Mouse (Mus musculus) midbrain, embryonic 16.5 days (tissue): ENCODE measurements around the gene Syngr2. TPM values are rescaled to one million over a fixed set of nuclear protein-coding genes. Genes with fewer than 3 reads are reported as not detected.

Experiments used
- ATAC-seq: fragments of 200-750 bp; cut with Nextera tagmentation; 2 replicates; pipeline ENCODE4 v1.8.0; 2017; ENCODE audit warnings: moderate TSS enrichment
- H3K27ac ChIP-seq: fragments of 300-500 bp; sonication (generic); 2 replicates; pipeline ENCODE4 v1.5.1; 2014; ENCODE audit warnings: mild to moderate bottlenecking, low read length, mixed read lengths
- H3K27me3 ChIP-seq: fragments of 300-500 bp; sonication (generic); 2 replicates; pipeline ENCODE4 v1.6.1; 2014; ENCODE audit warnings: low read depth, low read length, mixed read lengths; ENCODE audit not compliant: control insufficient read depth, insufficient read depth
- H3K36me3 ChIP-seq: fragments of 300-500 bp; sonication (generic); 2 replicates; pipeline ENCODE4 v1.6.1; 2014; ENCODE audit warnings: mild to moderate bottlenecking, low read length, moderate library complexity, mixed read lengths; ENCODE audit not compliant: control insufficient read depth, insufficient read depth
- H3K4me1 ChIP-seq: fragments of 300-500 bp; sonication (generic); 2 replicates; pipeline ENCODE4 v1.6.1; 2014; ENCODE audit warnings: mild to moderate bottlenecking, low read length, mixed read lengths; ENCODE audit not compliant: control insufficient read depth, insufficient read depth
- H3K4me2 ChIP-seq: fragments of 300-500 bp; sonication (generic); 2 replicates; pipeline ENCODE4 v1.6.1; 2014; ENCODE audit warnings: mild to moderate bottlenecking, low read length, mixed read lengths
- H3K4me3 ChIP-seq: fragments of 300-500 bp; sonication (generic); 2 replicates; pipeline ENCODE4 v1.5.1; 2014; ENCODE audit warnings: low read depth, mild to moderate bottlenecking, low read length, moderate library complexity, mixed read lengths
- H3K9ac ChIP-seq: fragments of 300-500 bp; sonication (generic); 2 replicates; pipeline ENCODE4 v1.6.1; 2014; ENCODE audit warnings: low read depth, low read length, mixed read lengths
- H3K9me3 ChIP-seq: fragments of 300-500 bp; sonication (generic); replicated peaks from 2 replicates; pipeline ENCODE4 v1.6.1; 2014; ENCODE audit warnings: mild to moderate bottlenecking, low read length, mixed read lengths; ENCODE audit not compliant: control insufficient read depth, poor library complexity, severe bottlenecking
- WGBS: fragments of 180-500 bp; shearing (Covaris S2); extraction: QIAGEN DNeasy Blood & Tissue Kit; methylation state at CpG from one replicate; pipeline ENCODE4 v1.1.7; 2014; 5-methylcytosine and 5-hydroxymethylcytosine counted together
- polyA plus RNA-seq: library from polyadenylated mRNA; unstranded; fragments of >200 nt; fragmentation: Nextera tagmentation; extraction: Ambion mirVana; gene quantifications from 2 replicates; pipeline ENCODE4 v1.2.1, GENCODE M21; 2015

The Syngr2 gene
- polyA plus RNA-seq: 12.8 and 13.8 TPM in 2 replicates

DNA sequence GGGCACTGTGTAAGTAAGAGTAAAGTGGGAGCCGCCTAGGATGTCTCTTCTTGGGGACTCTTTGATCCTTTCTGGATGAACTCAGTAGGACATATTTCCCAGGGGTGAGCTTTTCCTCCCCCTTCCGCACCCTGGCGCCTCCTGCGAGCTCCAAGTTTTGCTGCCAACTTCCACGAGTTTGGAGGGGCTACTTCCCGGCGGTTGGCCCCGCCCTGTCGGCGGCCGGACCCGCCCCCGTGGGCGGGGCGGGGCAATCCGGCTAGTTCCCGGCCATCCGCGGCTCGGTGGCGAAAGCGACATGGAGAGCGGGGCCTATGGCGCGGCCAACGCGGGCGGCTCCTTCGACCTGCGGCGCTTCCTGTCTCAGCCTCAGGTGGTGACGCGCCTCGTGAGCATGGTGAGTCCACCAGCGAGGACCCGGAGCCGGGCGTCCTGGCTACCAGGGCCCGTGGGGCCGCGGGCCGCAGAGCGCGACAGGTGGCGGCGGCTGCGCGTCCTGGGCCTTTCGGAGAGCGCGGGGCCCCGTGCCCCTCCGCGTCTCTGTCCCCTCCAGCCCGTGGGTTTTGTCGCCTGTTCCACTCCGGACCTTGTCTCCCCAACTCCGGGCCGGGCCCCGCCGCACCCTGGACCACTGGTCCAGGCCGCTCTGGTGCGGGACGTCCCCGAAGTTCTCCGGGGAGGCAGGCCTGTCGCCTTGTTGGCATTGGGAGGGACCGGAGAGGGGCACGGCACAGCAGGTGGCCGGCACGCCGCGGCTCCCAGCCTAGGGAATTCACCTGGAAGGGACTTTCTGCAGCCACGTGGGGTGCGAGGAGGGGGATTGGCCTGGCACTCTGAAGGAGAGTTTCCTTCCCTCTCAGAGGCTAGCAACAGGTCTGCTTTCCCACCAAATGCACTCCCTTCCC lies at the start of gene Syngr2, which contains the start of gene Gm20708:
Gene Syngr2 (plus strand): TSS at position 262 of the 905 bp plus-strand sequence.
Gene Gm20708 (plus strand): TSS at position 262 of the 905 bp plus-strand sequence.
- peak; percentile 46 for ATAC-seq
- no peak within 1 kb of the TSS for H3K27ac ChIP-seq

DNA sequence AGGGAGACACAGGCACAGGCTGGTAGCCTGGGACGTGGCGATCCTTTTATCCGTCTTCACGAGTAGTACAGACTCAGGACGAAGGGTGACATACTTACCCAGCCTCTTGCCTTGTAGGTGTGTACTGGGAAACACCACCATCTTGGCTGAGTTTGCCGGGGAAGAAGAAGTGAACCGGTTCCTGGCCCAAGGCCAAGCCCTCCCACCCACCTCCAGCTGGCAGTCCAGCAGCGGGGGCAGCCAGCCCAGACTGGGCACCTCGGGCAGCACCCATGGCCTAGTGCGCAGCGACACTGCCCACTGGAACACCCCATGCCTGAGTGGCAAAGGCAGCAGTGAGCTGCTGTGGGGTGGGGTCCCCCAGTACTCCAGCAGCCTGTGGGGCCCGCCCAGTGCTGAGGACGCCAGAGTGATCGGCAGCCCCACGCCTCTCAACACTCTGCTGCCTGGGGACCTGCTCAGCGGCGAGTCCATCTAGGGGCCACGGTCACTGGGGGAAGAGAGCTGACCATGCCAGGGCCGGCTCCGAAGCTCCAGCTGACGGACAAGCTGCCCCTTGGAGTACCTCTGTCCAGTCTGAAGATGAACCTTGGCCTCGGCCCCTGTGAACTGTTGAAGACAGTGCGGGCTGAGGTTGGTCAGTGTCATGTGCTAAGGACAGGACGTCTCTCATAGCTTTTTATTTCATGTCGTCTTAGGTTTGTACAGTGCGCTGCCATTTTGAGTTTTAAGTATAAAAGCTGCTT lies 48.9 kb upstream of the Syngr2 start:
- Histone ChIP-seq H3K36me3 (peaks cover 70% of the 10 kb centered on the region), H3K9ac (no peak overlapping the region), H3K27me3 (no peaks in the 10 kb centered on the region), H3K27ac (no peak overlapping the region), H3K4me2 (no peak overlapping the region), H3K4me3 (no peak overlapping the region), H3K9me3 (no peaks in the 10 kb centered on the region), H3K4me1 (no peaks in the 10 kb centered on the region)
- WGBS: 88% methylated on average over 26 of the region's 26 CpGs
- no peak for ATAC-seq

More for the DNA sequence above, at the start of gene Syngr2, which contains the start of gene Gm20708:
- H3K9me3 ChIP-seq: no peaks in the 10 kb centered on the region
- peak within 1 kb of the TSS; percentile 95 for H3K4me2 ChIP-seq
- H3K36me3 ChIP-seq: no peaks in the 10 kb centered on the region
- peaks cover 10% of the 10 kb centered on the region; the same call in 1 of the 2 replicates for H3K4me1 ChIP-seq
- H3K27me3 ChIP-seq: peaks cover 14% of the 10 kb centered on the region
- H3K4me3 ChIP-seq: peak within 1 kb of the TSS; percentile 46
- WGBS: under 1% methylated on average over 64 of the region's 75 CpGs
- H3K9ac ChIP-seq: peak within 1 kb of the TSS; percentile 49

DNA sequence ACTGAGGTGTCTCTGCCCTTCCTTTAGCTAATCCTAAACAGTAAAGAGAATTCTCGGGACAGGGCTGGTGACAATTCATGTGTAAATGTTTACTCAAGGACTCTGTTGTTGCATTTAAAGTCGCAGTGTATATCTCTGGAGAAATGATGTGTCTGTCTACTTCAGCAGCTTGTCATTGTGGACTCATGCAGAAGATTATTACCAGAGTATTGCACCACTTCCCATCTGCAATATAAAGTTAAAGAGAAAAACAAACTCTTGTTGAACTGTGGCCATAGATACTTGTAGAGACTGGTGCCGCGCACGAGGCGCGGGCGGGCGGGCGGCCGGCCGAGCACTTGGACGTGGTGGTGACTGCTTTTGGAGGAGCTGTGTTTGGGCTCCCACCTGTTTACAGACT lies 47.7 kb upstream of the Syngr2 start:
- Histone ChIP-seq H3K27me3 (no peaks in the 10 kb centered on the region), H3K4me3 (no peak overlapping the region), H3K27ac (no peak overlapping the region), H3K4me1 (no peaks in the 10 kb centered on the region), H3K36me3 (peaks cover 59% of the 10 kb centered on the region), H3K9me3 (no peaks in the 10 kb centered on the region), H3K4me2 (no peak overlapping the region), H3K9ac (no peak overlapping the region)
- WGBS: 90% methylated on average over 13 of the region's 13 CpGs
- no peak for ATAC-seq

DNA sequence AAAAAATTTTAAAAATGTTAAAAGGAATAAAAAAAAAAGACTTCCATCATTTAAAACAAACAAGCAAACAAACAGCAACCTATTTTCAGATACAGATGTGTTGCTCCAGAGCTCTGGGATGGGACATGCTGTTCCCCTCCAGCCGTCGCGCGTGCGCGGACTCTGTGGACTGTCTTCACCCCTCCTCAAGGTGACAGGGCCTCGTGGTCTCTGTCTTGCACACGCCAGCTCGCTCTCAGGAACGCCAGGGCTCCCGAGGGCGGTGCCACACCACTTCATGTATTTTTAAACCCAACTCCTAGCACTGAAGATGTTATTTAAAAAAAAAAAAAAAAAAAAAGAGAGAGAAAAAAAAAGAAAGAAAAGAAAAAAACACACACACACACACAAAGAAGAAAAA lies 47.2 kb upstream of the Syngr2 start:
- no peaks in the 10 kb centered on the region for H3K4me1 ChIP-seq
- H3K9me3 ChIP-seq: no peaks in the 10 kb centered on the region
- H3K36me3 ChIP-seq: peaks cover 58% of the 10 kb centered on the region
- H3K4me3 ChIP-seq: no peak overlapping the region
- H3K4me2 ChIP-seq: no peak overlapping the region
- H3K27ac ChIP-seq: no peak overlapping the region
- WGBS: 92% methylated on average over 12 of the region's 12 CpGs
- ATAC-seq: no peak
- no peaks in the 10 kb centered on the region for H3K27me3 ChIP-seq
- H3K9ac ChIP-seq: no peak overlapping the region

DNA sequence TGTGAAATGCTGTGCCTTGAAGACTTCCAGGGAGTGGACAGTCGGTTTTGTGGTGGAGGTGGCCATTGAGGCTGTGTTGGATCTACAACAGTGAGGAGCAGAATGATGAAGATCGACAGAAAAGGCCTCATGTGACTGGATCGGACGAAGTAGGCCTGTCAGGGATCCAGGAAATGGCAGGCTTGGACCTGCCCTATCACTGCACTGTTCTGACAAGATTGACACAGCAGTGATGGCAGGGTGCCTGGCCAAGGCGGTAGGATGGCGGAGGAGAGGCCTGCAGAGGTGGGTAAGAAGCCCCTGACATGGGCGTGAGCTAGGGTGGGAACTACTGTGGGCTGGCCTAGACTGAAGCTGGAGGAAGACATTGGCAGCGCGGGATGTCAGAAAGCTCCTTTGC lies 45.1 kb upstream of the Syngr2 start:
- peaks cover 41% of the 10 kb centered on the region for H3K36me3 ChIP-seq
- no peak overlapping the region for H3K9ac ChIP-seq
- 93% methylated on average over 9 of the region's 9 CpGs for WGBS

DNA sequence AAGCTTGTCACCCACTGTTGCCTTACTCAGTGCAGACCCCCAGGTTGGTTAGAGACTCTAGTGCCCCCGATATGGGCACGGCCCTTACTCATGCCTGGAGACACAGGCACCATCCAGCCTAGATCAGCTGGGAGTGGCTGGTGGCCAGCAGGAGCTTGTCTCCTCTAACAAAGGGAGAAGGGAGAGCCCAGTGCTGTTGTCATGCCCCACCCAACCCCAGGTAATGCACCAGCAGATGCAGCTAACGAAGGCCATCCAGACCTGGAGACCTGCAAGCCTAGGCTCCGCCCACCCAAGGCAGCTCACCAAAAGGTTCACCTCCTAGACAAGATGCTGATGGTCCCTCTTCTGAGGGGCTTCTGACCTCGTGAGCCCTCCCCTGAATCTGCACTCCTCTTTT lies 44.1 kb upstream of the Syngr2 start:
- Histone ChIP-seq H3K9me3 (no peaks in the 10 kb centered on the region), H3K27ac (no peak overlapping the region), H3K36me3 (peaks cover 30% of the 10 kb centered on the region), H3K4me1 (no peaks in the 10 kb centered on the region), H3K27me3 (no peaks in the 10 kb centered on the region), H3K4me2 (no peak overlapping the region), H3K4me3 (no peak overlapping the region), H3K9ac (no peak overlapping the region)
- no peak for ATAC-seq
- WGBS: 93% methylated on average over 5 of the region's 5 CpGs

More for the DNA sequence above, 45.1 kb upstream of the Syngr2 start:
- Histone ChIP-seq H3K9me3 (no peaks in the 10 kb centered on the region), H3K27ac (no peak overlapping the region), H3K27me3 (no peaks in the 10 kb centered on the region), H3K4me1 (no peaks in the 10 kb centered on the region), H3K4me3 (no peak overlapping the region), H3K4me2 (no peak overlapping the region)
- ATAC-seq: no peak

DNA sequence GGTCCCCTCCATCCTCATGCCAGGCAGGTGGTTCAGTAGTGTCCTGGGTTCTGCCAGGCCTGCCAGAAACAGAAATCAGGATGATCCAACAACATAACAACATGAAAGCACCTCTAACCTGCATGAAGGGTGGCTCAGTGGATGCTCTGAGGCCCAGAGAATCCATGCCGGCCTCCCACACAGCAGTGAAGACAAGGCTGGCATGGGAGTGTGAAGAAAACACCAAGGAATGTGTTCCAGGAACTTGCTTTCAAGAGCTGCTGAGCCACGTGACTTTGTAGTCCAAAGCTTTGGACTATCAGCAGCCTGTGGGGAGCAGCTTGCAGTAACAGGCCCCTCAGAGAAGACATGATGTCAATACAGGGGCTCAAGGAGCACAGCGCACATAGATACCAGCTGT lies 43.2 kb upstream of the Syngr2 start:
- ATAC-seq: no peak
- no peak overlapping the region for H3K4me3 ChIP-seq
- WGBS: 90% methylated on average over 3 of the region's 3 CpGs
- H3K27me3 ChIP-seq: no peaks in the 10 kb centered on the region
- no peak overlapping the region for H3K27ac ChIP-seq
- H3K4me1 ChIP-seq: no peaks in the 10 kb centered on the region
- H3K4me2 ChIP-seq: no peak overlapping the region
- H3K9me3 ChIP-seq: no peaks in the 10 kb centered on the region
- H3K9ac ChIP-seq: no peak overlapping the region
- peaks cover 23% of the 10 kb centered on the region for H3K36me3 ChIP-seq

DNA sequence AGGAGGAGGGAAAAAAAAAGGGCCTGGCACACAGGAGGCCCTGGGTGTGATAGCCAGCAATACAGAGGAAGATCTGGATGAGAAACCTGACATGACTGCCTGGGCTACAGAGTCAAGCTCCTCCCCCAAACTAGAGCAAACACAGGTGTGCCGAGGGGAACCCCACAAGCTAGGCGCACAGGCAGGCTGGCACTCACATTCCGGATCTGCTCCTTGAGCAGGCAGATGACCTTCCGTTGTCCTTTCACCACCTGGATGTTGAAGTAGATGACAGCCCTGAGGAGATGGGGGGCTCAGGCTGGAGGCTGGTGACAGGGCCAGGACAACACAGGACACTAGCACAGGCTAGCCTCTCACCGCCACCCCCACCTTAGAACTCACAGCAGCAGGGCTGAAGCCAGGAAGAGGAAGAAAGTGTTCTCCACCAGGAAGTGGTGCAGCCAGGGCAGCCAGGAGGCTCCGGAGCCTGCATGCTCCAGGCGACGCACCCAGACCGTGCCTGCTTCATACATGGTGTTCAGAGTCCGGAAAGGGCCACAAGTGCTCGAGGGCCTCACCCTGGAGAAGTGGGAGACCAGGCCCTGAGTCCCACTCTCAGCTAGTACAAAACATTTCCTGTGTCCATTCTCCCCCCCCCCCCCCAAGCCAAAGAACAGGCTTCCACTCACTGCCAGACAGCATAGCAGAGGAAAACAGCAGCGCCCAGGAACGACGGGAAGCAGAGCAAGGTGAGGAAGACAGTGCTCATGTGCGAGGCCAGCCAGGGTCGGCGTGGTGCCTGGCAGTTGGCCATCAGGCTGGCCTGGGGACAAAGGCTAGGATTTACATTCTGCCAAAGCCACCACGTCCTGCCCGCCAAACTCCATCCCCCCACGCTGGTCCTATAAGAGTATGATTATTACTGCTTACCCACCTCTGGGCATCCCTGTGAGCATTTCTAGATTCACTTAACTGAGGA lies 40.5 kb upstream of the Syngr2 start:
- H3K9ac ChIP-seq: no peak overlapping the region
- ATAC-seq: 0 out of 2 replicates have a peak, but pooled peaks have one; percentile 13
- H3K9me3 ChIP-seq: no peaks in the 10 kb centered on the region
- 78% methylated on average over 20 of the region's 20 CpGs for WGBS
- H3K27ac ChIP-seq: no peak overlapping the region
- no peaks in the 10 kb centered on the region for H3K27me3 ChIP-seq
- no peak overlapping the region for H3K4me2 ChIP-seq
- no peak overlapping the region for H3K4me3 ChIP-seq
- peaks cover 11% of the 10 kb centered on the region for H3K36me3 ChIP-seq
- H3K4me1 ChIP-seq: no peaks in the 10 kb centered on the region
